Mouse (Mus musculus): ENCODE data around the gene Gm10717.
"Not testable (repeated sequence)": the region's sequence is repeated elsewhere in the genome, so short reads cannot be mapped to it uniquely, and the experiment has no call there.

GRCm38 (mm10) chr9:3026741-3027140 is 1.5 kb downstream of the Gm10717 start:
- TF ChIP-seq GATA1 (IDR thresholded peaks at IDR 0.05; ENCODE audit: borderline replicate concordance, low read length); FLI1 (IDR thresholded peaks at IDR 0.05; ENCODE audit: low read length): not testable (repeated sequence)

Measured in megakaryocyte, embryonic 14.5 days (primary cell).